In the genomic region with DNA sequence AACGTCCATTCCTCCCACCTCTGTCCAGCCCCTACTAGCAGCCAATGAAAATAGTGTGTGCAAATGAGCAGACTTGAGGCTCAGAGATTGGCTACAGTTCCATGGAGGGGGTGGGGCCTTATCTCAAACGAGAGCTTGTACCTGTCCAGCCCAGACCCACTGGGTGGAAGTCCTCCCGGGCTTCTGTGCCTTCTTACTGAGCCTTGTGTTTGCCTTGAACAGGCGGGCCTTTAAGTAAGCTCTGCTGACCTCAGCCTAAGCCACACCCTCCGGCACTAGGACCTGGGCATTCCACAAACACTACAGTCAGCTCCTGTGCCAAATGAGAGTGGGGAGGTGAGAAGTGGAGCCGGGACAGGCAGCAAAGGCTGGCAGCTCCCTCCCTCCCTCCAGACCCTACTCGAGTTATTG, we compare ENCODE assay signal across 8 mouse cellular contexts. TPM values are rescaled to one million over a fixed set of nuclear protein-coding genes. Genes with fewer than 3 reads are reported as not detected.
DNase-seq lines count a peak whose midpoint lies in the region; ATAC-seq and TF ChIP-seq lines count a peak whose summit lies in the region.

No protein-coding gene starts in this region.

- TF ChIP-seq RAD21 in CH12.LX (IDR thresholded peaks at IDR 0.05; ENCODE audit: low read depth, low read length) = no peak

- peaks cover 4 to 95% of the 10 kb centered on the region in 2 experiments for H3K36me3 ChIP-seq in CH12.LX (replicated peaks in 1 of 2; ENCODE audit: control insufficient read depth in 1 of 2, insufficient read depth in 1 of 2, low read length in 1 of 2)

- no peak overlapping the region for H3K9ac ChIP-seq in CH12.LX (ENCODE audit: insufficient read depth, low read depth)

- H3K27me3 ChIP-seq in CH12.LX (replicated peaks) = no peaks in the 10 kb centered on the region

- H3K4me2 ChIP-seq in CH12.LX (ENCODE audit: insufficient read depth, low read depth, poor library complexity, severe bottlenecking) = no peak overlapping the region

- no peak overlapping the region for H3K4me3 ChIP-seq in CH12.LX (replicated peaks in 1 of 3; ENCODE audit: low read depth in 2 of 3, low read length in 2 of 3, poor library complexity in 1 of 3)
- no peak overlapping the region for H3K4me3 ChIP-seq in lung, adult 2 months (replicated peaks; ENCODE audit: extremely low read depth, low read depth, low read length)

- no peak overlapping the region for H3K27ac ChIP-seq in CH12.LX (ENCODE audit: insufficient read depth, low read depth)

- dilution Hi-C loops in CH12.LX (cut with MboI; ENCODE audit: extremely low pct_ligation_motif_present, extremely low pct_unique_long_range_greater_than_20kb, low sequenced_read_pairs) = no loop called here

- TF ChIP-seq CTCF in CH12.LX (conservative IDR thresholded peaks at IDR 0.05 in 1 of 2, IDR thresholded peaks at IDR 0.05 in 1 of 2; ENCODE audit: low read depth in 2 of 2, low read length in 2 of 2) = no peak
- no peak for TF ChIP-seq CTCF in lung, adult 2 months (IDR thresholded peaks at IDR 0.05; ENCODE audit: insufficient read depth, low read length)

- H3K4me1 ChIP-seq in CH12.LX (ENCODE audit: control insufficient read depth in 1 of 2, insufficient read depth in 2 of 2) = peaks cover 37 to 100% of the 10 kb centered on the region in 2 experiments
- peaks cover 9% of the 10 kb centered on the region for H3K4me1 ChIP-seq in lung, adult 2 months (ENCODE audit: control insufficient read depth, insufficient read depth, low read length)

- H3K9me3 ChIP-seq in CH12.LX (replicated peaks; ENCODE audit: low read length) = no peaks in the 10 kb centered on the region

- H3K79me2 ChIP-seq in CH12.LX (replicated peaks; ENCODE audit: control insufficient read depth, extremely low read depth, insufficient read depth, poor library complexity, severe bottlenecking) = peaks cover 14% of the 10 kb centered on the region

- no peak for TF ChIP-seq POLR2A in CH12.LX (IDR thresholded peaks at IDR 0.05; ENCODE audit: low read depth, low read length)
- peak; percentile 34; the same call in 1 of the 2 replicates for TF ChIP-seq POLR2A in lung, adult 2 months (IDR thresholded peaks at IDR 0.05; ENCODE audit: borderline replicate concordance, extremely low read depth, low read depth, low read length)

- ATAC-seq in inflammation-experienced regulatory T-cells, adult 6 months = no peak

- no peak for TF ChIP-seq EP300 in CH12.LX (IDR thresholded peaks at IDR 0.05; ENCODE audit: low read length)

- 12% methylated on average over 7 of the region's 7 CpGs for WGBS in lung, adult 2 months

- DNase-seq in CH12.LX (ENCODE audit: extremely low read depth) = peak; percentile 51
- DNase-seq in adrenal gland, postnatal 10 days = peak; percentile 71
- DNase-seq in forelimb bud, embryonic 11.5 days (ENCODE audit: low read depth, low spot score) = peak; percentile 86
- peak; percentile 90 for DNase-seq in kidney, adult 11 months
- DNase-seq in lung, adult 2 months = peak; percentile 77
- peak; percentile 72 for DNase-seq in retina, embryonic 14.5 days (ENCODE audit: low spot score)
- DNase-seq in layer of hippocampus, postnatal 14 days (ENCODE audit: low spot score in 2 of 2) = no peak

- in situ Hi-C loops in CH12.LX (cut with MboI; ENCODE audit: low pct_ligation_motif_present, low pct_unique_long_range_greater_than_20kb, low sequenced_read_pairs) = no loop called here

TF ChIP-seq in CH12.LX, 34 proteins besides CTCF, POLR2A, EP300 and RAD21:
- TF ChIP-seq GABPA (IDR thresholded peaks at IDR 0.05; ENCODE audit: insufficient replicate concordance, low read depth, low read length) (no peak), ZC3H11A (IDR thresholded peaks at IDR 0.05; ENCODE audit: low read depth, low read length) (no peak), POLR2AphosphoS2 (IDR thresholded peaks at IDR 0.05; ENCODE audit: low read depth, low read length) (no peak), CHD2 (IDR thresholded peaks at IDR 0.05; ENCODE audit: low read length) (no peak), E2F4 (IDR thresholded peaks at IDR 0.05; ENCODE audit: insufficient replicate concordance, low read depth, low read length) (no peak), RCOR1 (conservative IDR thresholded peaks at IDR 0.05; ENCODE audit: low read depth, low read length) (no peak), USF2 (conservative IDR thresholded peaks at IDR 0.05; ENCODE audit: low read depth, low read length) (no peak), MAZ (IDR thresholded peaks at IDR 0.05; ENCODE audit: low read depth, low read length) (no peak), ZNF384 (IDR thresholded peaks at IDR 0.05; ENCODE audit: low read depth, low read length) (no peak), MEF2A (IDR thresholded peaks at IDR 0.05; ENCODE audit: borderline replicate concordance, low read depth, low read length) (no peak), SMC3 (IDR thresholded peaks at IDR 0.05; ENCODE audit: low read depth, low read length) (no peak), MYC (IDR thresholded peaks at IDR 0.05; ENCODE audit: low read depth, low read length) (no peak), KAT2A (IDR thresholded peaks at IDR 0.05; ENCODE audit: insufficient replicate concordance, low read length) (no peak), NRF1 (IDR thresholded peaks at IDR 0.05; ENCODE audit: low read depth, low read length) (no peak), ELF1 (IDR thresholded peaks at IDR 0.05; ENCODE audit: low read depth, low read length) (no peak), MAFK (IDR thresholded peaks at IDR 0.05; ENCODE audit: insufficient replicate concordance, low read length) (no peak), PAX5 (IDR thresholded peaks at IDR 0.05; ENCODE audit: low read length) (no peak)

RNA-seq across cellular contexts. Expression of gene Zfpm1, which starts 12.3 kb away (rescaled TPM):
- 30.1 and 31.0 TPM in 2 replicates for total RNA-seq in CH12.LX (2012; rRNA removed)
- 11.0 and 11.3 TPM in 2 replicates for total RNA-seq in CH12.LX (2014; rRNA removed)
- polyA plus RNA-seq in CH12.LX (2012; ENCODE audit: insufficient read length, low read depth) = 63.5 and 68.4 TPM in 2 replicates
- 10 to 100 TPM; 27.2 to 29.0 TPM for total RNA-seq in adrenal gland, postnatal 10 days (2021)
- 32.0 and 38.4 TPM in 2 replicates for polyA plus RNA-seq in lung, adult 2 months (2012; rRNA removed)
- 10 to 100 TPM; 28.3 to 31.7 TPM for total RNA-seq in layer of hippocampus, postnatal 14 days (2021)
- 1 to 10 TPM in 2 of 3 experiments, under 1 TPM in 1; 0.65 to 2.6 (median 1.3) TPM for polyA plus RNA-seq in inflammation-experienced regulatory T-cells, adult 6 months (2017; shearing (Covaris generic))

Comparison
In these comparisons a context has a peak if more than half of its experiments do, and no peak if none do; other contexts are left out.
1. DNase-seq: peak in CH12.LX (single experiment), adrenal gland, postnatal 10 days (single experiment), forelimb bud, embryonic 11.5 days (single experiment), kidney, adult 11 months (single experiment), lung, adult 2 months (single experiment) and retina, embryonic 14.5 days (single experiment); none in layer of hippocampus, postnatal 14 days (0 of 2).